Mouse (Mus musculus) CH12.LX (cell line): ENCODE measurements around the gene Atp6v0a4. TPM values are rescaled to one million over a fixed set of nuclear protein-coding genes. Genes with fewer than 3 reads are reported as not detected.
A peak's percentile ranks its signal among the peaks of the same experiment; 100 is the strongest.

Experiments used
- DNase-seq: peaks from one replicate; pipeline ENCODE4 v3.0.0-alpha.2; 2013; ENCODE audit errors: extremely low read depth
- H3K27ac ChIP-seq: 2 replicates; pipeline ENCODE4 v1.5.1; 2012; ENCODE audit warnings: low read depth, mild to moderate bottlenecking, control low read depth, moderate library complexity; ENCODE audit not compliant: insufficient read depth
- H3K27me3 ChIP-seq: replicated peaks from 2 replicates; pipeline ENCODE3; 2012; ENCODE audit warnings: inconsistent platforms
- H3K36me3 ChIP-seq, 2 experiments: replicated peaks in 1 of 2; 2 replicates each; pipeline versions ENCODE3 to v1.6.1; 2012; ENCODE audit warnings: inconsistent platforms in 1 of 2, low read length in 1 of 2, mild to moderate bottlenecking in 1 of 2, mixed read lengths in 1 of 2, moderate library complexity in 1 of 2; ENCODE audit not compliant: control insufficient read depth in 1 of 2, insufficient read depth in 1 of 2
- H3K4me1 ChIP-seq, 2 experiments: 2 replicates each; pipeline ENCODE4 v1.6.1; 2012; ENCODE audit warnings: inconsistent platforms in 1 of 2, moderate library complexity in 1 of 2; ENCODE audit not compliant: insufficient read depth in 2 of 2, control insufficient read depth in 1 of 2
- H3K4me2 ChIP-seq: 2 replicates; pipeline ENCODE4 v1.6.1; 2012; ENCODE audit warnings: low read depth, mild to moderate bottlenecking, control low read depth; ENCODE audit not compliant: poor library complexity, insufficient read depth, severe bottlenecking
- H3K4me3 ChIP-seq, 3 experiments: fragments of 150-350 bp in 1 of 3; sonication (generic) in 1 of 3; replicated peaks in 1 of 3; 2 replicates each; pipeline versions ENCODE3 to v1.5.1; 2011 to 2012; ENCODE audit warnings: low read depth in 2 of 3, low read length in 2 of 3, mild to moderate bottlenecking in 2 of 3, moderate library complexity in 2 of 3, control low read depth in 1 of 3, improper control_type of control experiment in 1 of 3, inconsistent platforms in 1 of 3, mixed read lengths in 1 of 3; ENCODE audit not compliant: poor library complexity in 1 of 3
- H3K79me2 ChIP-seq: replicated peaks from 2 replicates; pipeline ENCODE4 v1.6.1; 2012; ENCODE audit warnings: mild to moderate bottlenecking, moderate library complexity; ENCODE audit not compliant: control insufficient read depth, poor library complexity, insufficient read depth, severe bottlenecking; ENCODE audit errors: extremely low read depth
- H3K9ac ChIP-seq: 2 replicates; pipeline ENCODE4 v1.6.1; 2012; ENCODE audit warnings: low read depth, mild to moderate bottlenecking, control low read depth, moderate library complexity; ENCODE audit not compliant: insufficient read depth
- H3K9me3 ChIP-seq: replicated peaks from 2 replicates; pipeline ENCODE3; 2012; ENCODE audit warnings: low read length, inconsistent platforms, mixed read lengths
- CHD1 ChIP-seq: IDR thresholded peaks from 2 replicates; pipeline ENCODE4 v1.6.1; 2012; ENCODE audit warnings: low read depth, low read length, improper control_type of control experiment, inconsistent platforms
- CHD2 ChIP-seq: IDR thresholded peaks from 2 replicates; pipeline ENCODE4 v1.6.1; 2011; ENCODE audit warnings: low read length, improper control_type of control experiment
- CTCF ChIP-seq, 2 experiments: IDR thresholded peaks in 1 of 2; conservative IDR thresholded peaks in 1 of 2; 2 replicates each; pipeline ENCODE4 v1.5.1; 2011 to 2012; ENCODE audit warnings: low read depth in 2 of 2, low read length in 2 of 2, improper control_type of control experiment in 1 of 2, inconsistent platforms in 1 of 2, mild to moderate bottlenecking in 1 of 2, moderate library complexity in 1 of 2
- E2F4 ChIP-seq: IDR thresholded peaks from 2 replicates; pipeline ENCODE4 v1.6.1; 2011; ENCODE audit warnings: low read depth, low read length, improper control_type of control experiment; ENCODE audit not compliant: insufficient replicate concordance
- ELF1 ChIP-seq: IDR thresholded peaks from 2 replicates; pipeline ENCODE4 v1.6.1; 2014; ENCODE audit warnings: low read depth, mild to moderate bottlenecking, inconsistent platforms, low read length, improper control_type of control experiment
- EP300 ChIP-seq: IDR thresholded peaks from 2 replicates; pipeline ENCODE4 v1.6.1; 2011; ENCODE audit warnings: low read length, improper control_type of control experiment
- ETS1 ChIP-seq: conservative IDR thresholded peaks from 2 replicates; pipeline ENCODE4 v1.6.1; 2012; ENCODE audit warnings: low read depth, mild to moderate bottlenecking, inconsistent platforms, low read length, improper control_type of control experiment, moderate library complexity
- HCFC1 ChIP-seq: IDR thresholded peaks from 2 replicates; pipeline ENCODE4 v1.6.1; 2012; ENCODE audit warnings: low read depth, mild to moderate bottlenecking, inconsistent platforms, low read length, improper control_type of control experiment
- IRF4 ChIP-seq: IDR thresholded peaks from 2 replicates; pipeline ENCODE4 v1.6.1; 2014; ENCODE audit warnings: low read depth, mild to moderate bottlenecking, inconsistent platforms, low read length, improper control_type of control experiment
- MAFK ChIP-seq: IDR thresholded peaks from 2 replicates; pipeline ENCODE4 v1.6.1; 2011; ENCODE audit warnings: low read length, improper control_type of control experiment; ENCODE audit not compliant: insufficient replicate concordance
- MAX ChIP-seq: IDR thresholded peaks from 2 replicates; pipeline ENCODE4 v1.6.1; 2011; ENCODE audit warnings: low read length, improper control_type of control experiment
- MAZ ChIP-seq: IDR thresholded peaks from 2 replicates; pipeline ENCODE4 v1.6.1; 2012; ENCODE audit warnings: low read depth, mild to moderate bottlenecking, inconsistent platforms, low read length, improper control_type of control experiment, moderate library complexity
- MEF2A ChIP-seq: IDR thresholded peaks from 2 replicates; pipeline ENCODE4 v1.6.1; 2014; ENCODE audit warnings: low read depth, mild to moderate bottlenecking, inconsistent platforms, low read length, improper control_type of control experiment, borderline replicate concordance
- NELFE ChIP-seq: IDR thresholded peaks from 2 replicates; pipeline ENCODE4 v1.6.1; 2011; ENCODE audit warnings: low read depth, low read length, improper control_type of control experiment
- RAD21 ChIP-seq: IDR thresholded peaks from 2 replicates; pipeline ENCODE4 v1.6.1; 2011; ENCODE audit warnings: low read depth, mild to moderate bottlenecking, low read length, improper control_type of control experiment, moderate library complexity
- RCOR1 ChIP-seq: conservative IDR thresholded peaks from 2 replicates; pipeline ENCODE4 v1.6.1; 2012; ENCODE audit warnings: low read depth, mild to moderate bottlenecking, inconsistent platforms, low read length, improper control_type of control experiment
- SMC3 ChIP-seq: IDR thresholded peaks from 2 replicates; pipeline ENCODE4 v1.6.1; 2011; ENCODE audit warnings: low read depth, low read length, improper control_type of control experiment
- TCF12 ChIP-seq: IDR thresholded peaks from 2 replicates; pipeline ENCODE4 v1.6.1; 2014; ENCODE audit warnings: low read depth, mild to moderate bottlenecking, inconsistent platforms, low read length, improper control_type of control experiment
- UBTF ChIP-seq: IDR thresholded peaks from 2 replicates; pipeline ENCODE4 v1.6.1; 2012; ENCODE audit warnings: low read depth, mild to moderate bottlenecking, inconsistent platforms, low read length, improper control_type of control experiment, moderate library complexity
- ZC3H11A ChIP-seq: IDR thresholded peaks from 2 replicates; pipeline ENCODE4 v1.6.1; 2012; ENCODE audit warnings: low read depth, mild to moderate bottlenecking, inconsistent platforms, low read length, improper control_type of control experiment
- ZKSCAN1 ChIP-seq: IDR thresholded peaks from 2 replicates; pipeline ENCODE4 v1.6.1; 2012; ENCODE audit warnings: low read depth, inconsistent platforms, low read length, improper control_type of control experiment, borderline replicate concordance
- ZMIZ1 ChIP-seq: IDR thresholded peaks from 2 replicates; pipeline ENCODE4 v1.6.1; 2012; ENCODE audit warnings: low read depth, mild to moderate bottlenecking, inconsistent platforms, low read length, improper control_type of control experiment
- dilution Hi-C: fragments of 300-500 bp; cut with MboI; formaldehyde crosslinking; loops from 2 replicates; pipeline ENCODE4 v1.14.3; 2020; ENCODE audit warnings: low sequenced_read_pairs; ENCODE audit not compliant: extremely low pct_unique_long_range_greater_than_20kb, extremely low pct_ligation_motif_present
- in situ Hi-C: fragments of 300-500 bp; cut with MboI; formaldehyde crosslinking; loops from 3 replicates; pipeline ENCODE4 v1.14.3; 2019; ENCODE audit warnings: low sequenced_read_pairs, low pct_ligation_motif_present, low pct_unique_long_range_greater_than_20kb, mixed read lengths
- polyA plus RNA-seq: library from polyadenylated mRNA; unstranded; fragments of >175 nt; gene quantifications from 2 replicates; pipeline ENCODE4 v1.2.1, GENCODE M21; 2012; ENCODE audit warnings: low read depth; ENCODE audit not compliant: insufficient read length
- total RNA-seq, 2 experiments: library from RNA; depleted of rRNA; stranded (reverse); fragments of 300-350 nt in 1 of 2; fragments of >200 nt in 1 of 2; gene quantifications; 2 replicates each; pipeline ENCODE4 v1.2.3; 2012 to 2014

The Atp6v0a4 gene
- total and polyA plus RNA-seq, 3 experiments: not detected

GRCm38 (mm10) chr6:38164705-38165104 is 40.3 kb upstream of the Atp6v0a4 start:
- peaks cover 0 to 20% of the 10 kb centered on the region in 2 experiments for H3K36me3 ChIP-seq
- H3K27ac ChIP-seq: no peak overlapping the region
- TF ChIP-seq EP300: no peak
- no peak for TF ChIP-seq ETS1
- no peak for TF ChIP-seq CTCF (conservative IDR thresholded peaks at IDR 0.05 in 1 of 2, IDR thresholded peaks at IDR 0.05 in 1 of 2; ENCODE audit: low read depth in 2 of 2, low read length in 2 of 2)
- TF ChIP-seq CHD1: no peak
- no peak for TF ChIP-seq E2F4
- no peak for TF ChIP-seq TCF12
- no peak for TF ChIP-seq MAX
- no peak for TF ChIP-seq RAD21
- TF ChIP-seq ZMIZ1: no peak
- TF ChIP-seq MAFK: no peak
- TF ChIP-seq SMC3: no peak
- TF ChIP-seq UBTF: no peak
- TF ChIP-seq RCOR1: no peak
- no peak for TF ChIP-seq IRF4
- TF ChIP-seq ZKSCAN1: no peak
- no peak for TF ChIP-seq NELFE
- TF ChIP-seq HCFC1: no peak
- no peak overlapping the region for H3K9ac ChIP-seq
- dilution Hi-C loops: no loop called here
- no peak for DNase-seq
- H3K4me2 ChIP-seq: no peak overlapping the region
- no peak overlapping the region for H3K4me3 ChIP-seq
- in situ Hi-C loops: loop anchor here (5.0 to 25.0 kb wide), 2 partner anchors 83 to 373 kb away; partner anchors contain the start of gene Fmc1
- H3K9me3 ChIP-seq: no peaks in the 10 kb centered on the region
- H3K27me3 ChIP-seq: no peaks in the 10 kb centered on the region
- H3K79me2 ChIP-seq: no peaks in the 10 kb centered on the region
- peaks cover 5 to 23% of the 10 kb centered on the region in 2 experiments; a peak in 3 of 4 replicates for H3K4me1 ChIP-seq

GRCm38 (mm10) chr6:38162825-38163504 is 38.6 kb upstream of the Atp6v0a4 start:
- dilution Hi-C loops: no loop called here
- Histone ChIP-seq H3K79me2 (no peaks in the 10 kb centered on the region), H3K27me3 (no peaks in the 10 kb centered on the region)

More at GRCm38 (mm10) chr6:38162825-38163504, 38.6 kb upstream of the Atp6v0a4 start:
- Histone ChIP-seq H3K9ac (no peak overlapping the region), H3K27ac (no peak overlapping the region), H3K4me3 (no peak overlapping the region), H3K36me3 (peaks cover 0 to 12% of the 10 kb centered on the region in 2 experiments), H3K4me1 (peaks cover 5 to 23% of the 10 kb centered on the region in 2 experiments; a peak in 3 of 4 replicates)
- DNase-seq: peak; percentile 63
- in situ Hi-C loops: loop anchor here (25.0 kb wide), 1 partner anchor 374 kb away; the partner anchor contains the start of gene Fmc1
- TF ChIP-seq MAZ (0 out of 2 replicates have a peak, but pooled peaks have one; percentile 49), CHD2 (peak; percentile 37; the same call in 1 of the 2 replicates), ZC3H11A (no peak), IRF4 (peak; percentile 71), ELF1 (0 out of 2 replicates have a peak, but pooled peaks have one; percentile 10), ZKSCAN1 (no peak), MEF2A (0 out of 2 replicates have a peak, but pooled peaks have one; percentile 22), EP300 (peak; percentile 44)
- TF ChIP-seq, all 38 proteins: peak for 6
- H3K4me2 ChIP-seq: peak overlapping the region; percentile 41
- no peaks in the 10 kb centered on the region for H3K9me3 ChIP-seq
